Mouse (Mus musculus): Measurements from ENCODE around the gene Slc22a27. TPM values are rescaled to one million over a fixed set of nuclear protein-coding genes. Genes with fewer than 3 reads are reported as not detected.
"Not testable (repeated sequence)": the region's sequence is repeated elsewhere in the genome, so short reads cannot be mapped to it uniquely, and the experiment has no call there.

The Slc22a27 gene
- not detected in 2 replicates for polyA plus RNA-seq (2014; fragmentation: Nextera tagmentation; extraction: Ambion mirVana)

GRCm38 (mm10) chr19:7965927-7966326 is at the start of gene Slc22a27:
Gene Slc22a27 (minus strand): TSS chr19:7966027.
- H3K36me3 ChIP-seq (ENCODE audit: control insufficient read depth, insufficient read depth, low read length); ATAC-seq (replicated peaks; ENCODE audit: low FRiP score); H3K9ac ChIP-seq (ENCODE audit: low read length); DNase-seq (ENCODE audit: low spot score); H3K4me2 ChIP-seq (ENCODE audit: low read depth, low read length, severe bottlenecking); H3K27ac ChIP-seq (ENCODE audit: low read depth, low read length); H3K4me3 ChIP-seq (ENCODE audit: low read depth, low read length); H3K9me3 ChIP-seq (ENCODE audit: control insufficient read depth, low read length); H3K27me3 ChIP-seq (ENCODE audit: control insufficient read depth, insufficient read depth, low read length); H3K4me1 ChIP-seq (replicated peaks; ENCODE audit: control insufficient read depth, insufficient read depth, low read length): not testable (repeated sequence)
- 73% methylated on average over 5 of the region's 5 CpGs for whole genome bisulfite sequencing

GRCm38 (mm10) chr19:8011596-8011995 is 45.8 kb upstream of the Slc22a27 start:
- not testable (repeated sequence) for H3K27me3 ChIP-seq (ENCODE audit: control insufficient read depth, insufficient read depth, low read length); H3K9ac ChIP-seq (ENCODE audit: low read length); H3K4me3 ChIP-seq (ENCODE audit: low read depth, low read length); DNase-seq (ENCODE audit: low spot score); ATAC-seq (replicated peaks; ENCODE audit: low FRiP score); H3K4me2 ChIP-seq (ENCODE audit: low read depth, low read length, severe bottlenecking); H3K4me1 ChIP-seq (replicated peaks; ENCODE audit: control insufficient read depth, insufficient read depth, low read length); H3K27ac ChIP-seq (ENCODE audit: low read depth, low read length); H3K9me3 ChIP-seq (ENCODE audit: control insufficient read depth, low read length); H3K36me3 ChIP-seq (ENCODE audit: control insufficient read depth, insufficient read depth, low read length)
- 91% methylated on average over 9 of the region's 9 CpGs for WGBS

GRCm38 (mm10) chr19:8009086-8009485 is 43.3 kb upstream of the Slc22a27 start:
- WGBS, result 95% methylated on average over 6 of the region's 6 CpGs
- H3K4me2 ChIP-seq (ENCODE audit: low read depth, low read length, severe bottlenecking), result not testable (repeated sequence)

DNA sequence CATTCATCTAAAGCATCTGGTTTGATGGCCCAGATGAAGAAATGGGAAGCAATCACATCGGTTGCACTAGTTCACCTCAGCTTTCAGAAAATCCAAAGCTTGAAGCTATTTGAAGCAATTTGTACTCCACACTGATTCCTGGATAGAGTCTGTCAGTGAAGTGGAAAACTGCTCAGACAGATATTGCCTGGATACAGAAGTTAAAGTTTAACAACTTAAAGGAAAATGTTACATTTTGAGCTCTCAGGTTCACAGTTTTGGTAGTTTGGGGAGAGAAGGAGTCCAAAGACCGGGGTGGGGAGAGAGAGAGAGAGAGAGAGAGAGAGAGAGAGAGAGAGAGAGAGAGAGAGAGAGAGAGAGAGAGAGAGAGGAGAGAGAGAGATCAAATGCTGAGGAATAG is 2.9 kb upstream of the Slc22a27 start:
- H3K27ac ChIP-seq (ENCODE audit: low read depth, low read length), result no peak overlapping the region
- no peak overlapping the region for H3K4me3 ChIP-seq (ENCODE audit: low read depth, low read length)
- no peak overlapping the region for H3K9ac ChIP-seq (ENCODE audit: low read length)
- H3K9me3 ChIP-seq (ENCODE audit: control insufficient read depth, low read length), result no peaks in the 10 kb centered on the region
- ATAC-seq (replicated peaks; ENCODE audit: low FRiP score) (no peak), DNase-seq (ENCODE audit: low spot score) (no peak)
- WGBS, result 67% methylated on average over 2 of the region's 2 CpGs
- no peak overlapping the region for H3K4me2 ChIP-seq (ENCODE audit: low read depth, low read length, severe bottlenecking)
- no peaks in the 10 kb centered on the region for H3K36me3 ChIP-seq (ENCODE audit: control insufficient read depth, insufficient read depth, low read length)
- H3K27me3 ChIP-seq (ENCODE audit: control insufficient read depth, insufficient read depth, low read length), result no peaks in the 10 kb centered on the region
- no peaks in the 10 kb centered on the region for H3K4me1 ChIP-seq (replicated peaks; ENCODE audit: control insufficient read depth, insufficient read depth, low read length)

More at GRCm38 (mm10) chr19:8009086-8009485, 43.3 kb upstream of the Slc22a27 start:
- H3K27ac ChIP-seq (ENCODE audit: low read depth, low read length); H3K36me3 ChIP-seq (ENCODE audit: control insufficient read depth, insufficient read depth, low read length); H3K9ac ChIP-seq (ENCODE audit: low read length); H3K4me3 ChIP-seq (ENCODE audit: low read depth, low read length); ATAC-seq (replicated peaks; ENCODE audit: low FRiP score); H3K27me3 ChIP-seq (ENCODE audit: control insufficient read depth, insufficient read depth, low read length); DNase-seq (ENCODE audit: low spot score); H3K4me1 ChIP-seq (replicated peaks; ENCODE audit: control insufficient read depth, insufficient read depth, low read length); H3K9me3 ChIP-seq (ENCODE audit: control insufficient read depth, low read length): not testable (repeated sequence)

DNA sequence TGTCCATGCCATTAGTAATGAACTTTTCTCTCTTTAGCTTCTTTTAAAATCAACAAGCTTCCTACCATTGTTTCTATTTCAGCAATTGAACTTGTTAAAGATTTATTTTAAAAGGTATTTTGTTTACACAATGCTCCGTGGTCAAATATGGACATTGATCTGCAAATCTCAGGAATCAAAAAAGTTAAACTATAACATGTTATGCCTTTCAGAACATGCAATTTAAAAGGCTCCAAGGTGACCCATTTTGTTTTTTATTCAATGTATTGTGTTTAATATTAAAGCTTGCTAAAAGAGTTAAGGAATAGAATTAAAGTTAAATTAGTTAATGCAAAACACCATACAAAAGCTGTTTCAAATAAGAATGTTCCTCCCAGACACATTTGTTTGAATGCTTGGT is 723 bp upstream of the Slc22a27 start:
- not testable (repeated sequence) for DNase-seq (ENCODE audit: low spot score); H3K36me3 ChIP-seq (ENCODE audit: control insufficient read depth, insufficient read depth, low read length); H3K4me3 ChIP-seq (ENCODE audit: low read depth, low read length); H3K27me3 ChIP-seq (ENCODE audit: control insufficient read depth, insufficient read depth, low read length); H3K4me2 ChIP-seq (ENCODE audit: low read depth, low read length, severe bottlenecking); ATAC-seq (replicated peaks; ENCODE audit: low FRiP score); H3K9me3 ChIP-seq (ENCODE audit: control insufficient read depth, low read length); H3K9ac ChIP-seq (ENCODE audit: low read length); H3K27ac ChIP-seq (ENCODE audit: low read depth, low read length); H3K4me1 ChIP-seq (replicated peaks; ENCODE audit: control insufficient read depth, insufficient read depth, low read length)
- WGBS, result 71% methylated on average over 1 of the region's 1 CpGs

GRCm38 (mm10) chr19:7939391-7939790 is 26.4 kb downstream of the Slc22a27 start:
- DNase-seq (ENCODE audit: low spot score); ATAC-seq (replicated peaks; ENCODE audit: low FRiP score); H3K4me1 ChIP-seq (replicated peaks; ENCODE audit: control insufficient read depth, insufficient read depth, low read length); H3K36me3 ChIP-seq (ENCODE audit: control insufficient read depth, insufficient read depth, low read length); H3K27ac ChIP-seq (ENCODE audit: low read depth, low read length); H3K9me3 ChIP-seq (ENCODE audit: control insufficient read depth, low read length); H3K27me3 ChIP-seq (ENCODE audit: control insufficient read depth, insufficient read depth, low read length); H3K9ac ChIP-seq (ENCODE audit: low read length); H3K4me3 ChIP-seq (ENCODE audit: low read depth, low read length); H3K4me2 ChIP-seq (ENCODE audit: low read depth, low read length, severe bottlenecking): not testable (repeated sequence)
- 89% methylated on average over 18 of the region's 18 CpGs for WGBS

GRCm38 (mm10) chr19:7876626-7877025 is 89.2 kb downstream of the Slc22a27 start:
- H3K27me3 ChIP-seq (ENCODE audit: control insufficient read depth, insufficient read depth, low read length), result no peaks in the 10 kb centered on the region
- H3K9ac ChIP-seq (ENCODE audit: low read length), result no peak overlapping the region
- no peak overlapping the region for H3K4me2 ChIP-seq (ENCODE audit: low read depth, low read length, severe bottlenecking)
- DNase-seq (ENCODE audit: low spot score) (no peak), ATAC-seq (replicated peaks; ENCODE audit: low FRiP score) (no peak)
- WGBS, result 82% methylated on average over 1 of the region's 1 CpGs
- H3K9me3 ChIP-seq (ENCODE audit: control insufficient read depth, low read length), result no peaks in the 10 kb centered on the region; the same call in 1 of the 2 replicates
- H3K27ac ChIP-seq (ENCODE audit: low read depth, low read length), result no peak overlapping the region
- no peaks in the 10 kb centered on the region for H3K36me3 ChIP-seq (ENCODE audit: control insufficient read depth, insufficient read depth, low read length)
- no peak overlapping the region for H3K4me3 ChIP-seq (ENCODE audit: low read depth, low read length)
- H3K4me1 ChIP-seq (replicated peaks; ENCODE audit: control insufficient read depth, insufficient read depth, low read length), result no peaks in the 10 kb centered on the region

DNA sequence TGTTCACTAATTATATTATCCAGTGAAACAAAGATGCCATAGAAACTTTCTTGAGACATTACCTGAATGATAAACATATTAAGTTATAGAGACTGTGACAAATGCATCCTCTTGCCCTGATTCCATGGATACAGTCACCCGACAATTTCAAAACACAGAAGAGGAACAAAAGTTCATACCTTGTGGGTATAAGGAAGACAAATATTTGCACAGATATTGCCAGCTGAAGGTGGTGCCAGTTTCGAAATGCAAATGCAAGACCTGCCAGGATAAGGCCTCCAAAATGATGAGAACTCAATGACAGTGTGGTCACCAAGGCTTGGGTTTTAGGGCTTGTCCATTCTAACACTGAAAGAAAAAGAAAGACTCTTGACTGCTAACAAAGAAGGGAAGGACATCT is 136.0 kb downstream of the Slc22a27 start:
- H3K4me3 ChIP-seq (ENCODE audit: low read depth, low read length), result no peak overlapping the region
- ATAC-seq (replicated peaks; ENCODE audit: low FRiP score) (no peak), DNase-seq (ENCODE audit: low spot score) (no peak)
- H3K36me3 ChIP-seq (ENCODE audit: control insufficient read depth, insufficient read depth, low read length), result no peaks in the 10 kb centered on the region
- H3K27me3 ChIP-seq (ENCODE audit: control insufficient read depth, insufficient read depth, low read length), result no peaks in the 10 kb centered on the region
- no peak overlapping the region for H3K27ac ChIP-seq (ENCODE audit: low read depth, low read length)
- WGBS, result 66% methylated on average over 2 of the region's 2 CpGs
- no peak overlapping the region for H3K4me2 ChIP-seq (ENCODE audit: low read depth, low read length, severe bottlenecking)
- H3K4me1 ChIP-seq (replicated peaks; ENCODE audit: control insufficient read depth, insufficient read depth, low read length), result no peaks in the 10 kb centered on the region
- H3K9ac ChIP-seq (ENCODE audit: low read length), result no peak overlapping the region
- H3K9me3 ChIP-seq (ENCODE audit: control insufficient read depth, low read length), result peaks cover 2% of the 10 kb centered on the region; the same call in 1 of the 2 replicates
